Mouse (Mus musculus): ENCODE measurements at regions not wholly inside any gene's neighbourhood (a gene's known extent, or its start where the extent isn't known, plus 50 kb on each side); places are given as distances from the start of the nearest gene placed in this dataset.
A peak's percentile ranks its signal among the peaks of the same experiment; 100 is the strongest.

- no peak overlapping the region for H3K27ac ChIP-seq (ENCODE audit: low read length)
- H3K9ac ChIP-seq (ENCODE audit: low read depth, low read length) = no peak overlapping the region
- 95% methylated on average over 8 of the region's 8 CpGs for WGBS
- no peaks in the 10 kb centered on the region for H3K36me3 ChIP-seq (ENCODE audit: control insufficient read depth, insufficient read depth, low read length)
- H3K4me2 ChIP-seq (ENCODE audit: low read length) = no peak overlapping the region
- no peaks in the 10 kb centered on the region for H3K27me3 ChIP-seq (ENCODE audit: control insufficient read depth, insufficient read depth, low read depth, low read length)
- H3K4me3 ChIP-seq (ENCODE audit: low read depth, low read length) = no peak overlapping the region
- H3K4me1 ChIP-seq (ENCODE audit: control insufficient read depth, insufficient read depth, low read length) = peaks cover 3% of the 10 kb centered on the region
- ATAC-seq = no peak
- no peaks in the 10 kb centered on the region for H3K9me3 ChIP-seq (replicated peaks; ENCODE audit: control insufficient read depth, low read length, poor library complexity, severe bottlenecking)
These were observed 144.6 kb downstream of the Enc1 start for GRCm38 (mm10) chr13:97385531-97385930.

GRCm38 (mm10) chr13:97384091-97384777 lies 143.3 kb downstream of the Enc1 start:
- Histone ChIP-seq H3K27ac (ENCODE audit: low read length) (no peak overlapping the region), H3K27me3 (ENCODE audit: control insufficient read depth, insufficient read depth, low read depth, low read length) (no peaks in the 10 kb centered on the region), H3K9ac (ENCODE audit: low read depth, low read length) (no peak overlapping the region), H3K9me3 (replicated peaks; ENCODE audit: control insufficient read depth, low read length, poor library complexity, severe bottlenecking) (no peaks in the 10 kb centered on the region), H3K4me3 (ENCODE audit: low read depth, low read length) (no peak overlapping the region), H3K4me1 (ENCODE audit: control insufficient read depth, insufficient read depth, low read length) (no peaks in the 10 kb centered on the region), H3K36me3 (ENCODE audit: control insufficient read depth, insufficient read depth, low read length) (no peaks in the 10 kb centered on the region), H3K4me2 (ENCODE audit: low read length) (no peak overlapping the region)
- 79% methylated on average over 16 of the region's 16 CpGs for WGBS
- ATAC-seq = no peak

- ATAC-seq = no peak
- H3K36me3 ChIP-seq (ENCODE audit: control insufficient read depth, insufficient read depth, low read length) = no peaks in the 10 kb centered on the region
- no peaks in the 10 kb centered on the region for H3K9me3 ChIP-seq (replicated peaks; ENCODE audit: control insufficient read depth, low read length, poor library complexity, severe bottlenecking)
- no peak overlapping the region for H3K4me3 ChIP-seq (ENCODE audit: low read depth, low read length)
- no peak overlapping the region for H3K4me2 ChIP-seq (ENCODE audit: low read length)
- no peaks in the 10 kb centered on the region for H3K4me1 ChIP-seq (ENCODE audit: control insufficient read depth, insufficient read depth, low read length)
- no peak overlapping the region for H3K9ac ChIP-seq (ENCODE audit: low read depth, low read length)
- H3K27ac ChIP-seq (ENCODE audit: low read length) = no peak overlapping the region
- 65% methylated on average over 4 of the region's 4 CpGs for WGBS
- no peaks in the 10 kb centered on the region for H3K27me3 ChIP-seq (ENCODE audit: control insufficient read depth, insufficient read depth, low read depth, low read length)
These were observed 142.4 kb downstream of the Enc1 start for GRCm38 (mm10) chr13:97383351-97383750.

- H3K27me3 ChIP-seq (ENCODE audit: control insufficient read depth, insufficient read depth, low read depth, low read length) = no peaks in the 10 kb centered on the region
- no peaks in the 10 kb centered on the region for H3K36me3 ChIP-seq (ENCODE audit: control insufficient read depth, insufficient read depth, low read length)
- H3K27ac ChIP-seq (ENCODE audit: low read length) = no peak overlapping the region
- H3K4me2 ChIP-seq (ENCODE audit: low read length) = no peak overlapping the region
- H3K4me1 ChIP-seq (ENCODE audit: control insufficient read depth, insufficient read depth, low read length) = peaks cover 16% of the 10 kb centered on the region
- WGBS = 87% methylated on average over 11 of the region's 11 CpGs
- H3K9me3 ChIP-seq (replicated peaks; ENCODE audit: control insufficient read depth, low read length, poor library complexity, severe bottlenecking) = no peaks in the 10 kb centered on the region
- no peak overlapping the region for H3K9ac ChIP-seq (ENCODE audit: low read depth, low read length)
- no peak for ATAC-seq
- H3K4me3 ChIP-seq (ENCODE audit: low read depth, low read length) = no peak overlapping the region
These were observed 139.5 kb downstream of the Enc1 start for GRCm38 (mm10) chr13:97380366-97380765.

GRCm38 (mm10) chr13:97376232-97376523 lies 135.3 kb downstream of the Enc1 start:
- 0 out of 2 replicates have a peak, but pooled peaks have one; percentile 25 for ATAC-seq
- Histone ChIP-seq H3K9ac (ENCODE audit: low read depth, low read length) (no peak overlapping the region), H3K4me3 (ENCODE audit: low read depth, low read length) (no peak overlapping the region), H3K4me2 (ENCODE audit: low read length) (no peak overlapping the region), H3K27me3 (ENCODE audit: control insufficient read depth, insufficient read depth, low read depth, low read length) (no peaks in the 10 kb centered on the region), H3K27ac (ENCODE audit: low read length) (peak overlapping the region; percentile 13; the same call in 1 of the 2 replicates), H3K9me3 (replicated peaks; ENCODE audit: control insufficient read depth, low read length, poor library complexity, severe bottlenecking) (no peaks in the 10 kb centered on the region), H3K4me1 (ENCODE audit: control insufficient read depth, insufficient read depth, low read length) (peaks cover 17% of the 10 kb centered on the region), H3K36me3 (ENCODE audit: control insufficient read depth, insufficient read depth, low read length) (no peaks in the 10 kb centered on the region)
- 78% methylated on average over 6 of the region's 6 CpGs for WGBS

- no peaks in the 10 kb centered on the region for H3K9me3 ChIP-seq (replicated peaks; ENCODE audit: control insufficient read depth, low read length, poor library complexity, severe bottlenecking)
- H3K27ac ChIP-seq (ENCODE audit: low read length) = peak overlapping the region; percentile 13; the same call in 1 of the 2 replicates
- no peaks in the 10 kb centered on the region for H3K36me3 ChIP-seq (ENCODE audit: control insufficient read depth, insufficient read depth, low read length)
- 0 out of 2 replicates have a peak, but pooled peaks have one; percentile 28 for ATAC-seq
- H3K27me3 ChIP-seq (ENCODE audit: control insufficient read depth, insufficient read depth, low read depth, low read length) = no peaks in the 10 kb centered on the region
- 37% methylated on average over 14 of the region's 14 CpGs for WGBS
- H3K4me1 ChIP-seq (ENCODE audit: control insufficient read depth, insufficient read depth, low read length) = peaks cover 17% of the 10 kb centered on the region
- no peak overlapping the region for H3K9ac ChIP-seq (ENCODE audit: low read depth, low read length)
- no peak overlapping the region for H3K4me3 ChIP-seq (ENCODE audit: low read depth, low read length)
- no peak overlapping the region for H3K4me2 ChIP-seq (ENCODE audit: low read length)
These were observed 134.8 kb downstream of the Enc1 start for GRCm38 (mm10) chr13:97375501-97376231.

- no peak for ATAC-seq
- Histone ChIP-seq H3K27me3 (ENCODE audit: control insufficient read depth, insufficient read depth, low read depth, low read length) (no peaks in the 10 kb centered on the region), H3K9me3 (replicated peaks; ENCODE audit: control insufficient read depth, low read length, poor library complexity, severe bottlenecking) (no peaks in the 10 kb centered on the region), H3K27ac (ENCODE audit: low read length) (no peak overlapping the region), H3K9ac (ENCODE audit: low read depth, low read length) (no peak overlapping the region), H3K4me3 (ENCODE audit: low read depth, low read length) (no peak overlapping the region), H3K4me1 (ENCODE audit: control insufficient read depth, insufficient read depth, low read length) (peaks cover 17% of the 10 kb centered on the region), H3K36me3 (ENCODE audit: control insufficient read depth, insufficient read depth, low read length) (no peaks in the 10 kb centered on the region), H3K4me2 (ENCODE audit: low read length) (no peak overlapping the region)
- WGBS = 42% methylated on average over 7 of the region's 7 CpGs
These were observed 131.4 kb downstream of the Enc1 start for GRCm38 (mm10) chr13:97372348-97372747.

GRCm38 (mm10) chr13:97371200-97371599 lies 130.3 kb downstream of the Enc1 start:
- Histone ChIP-seq H3K4me3 (ENCODE audit: low read depth, low read length) (no peak overlapping the region), H3K27me3 (ENCODE audit: control insufficient read depth, insufficient read depth, low read depth, low read length) (no peaks in the 10 kb centered on the region), H3K36me3 (ENCODE audit: control insufficient read depth, insufficient read depth, low read length) (no peaks in the 10 kb centered on the region), H3K9ac (ENCODE audit: low read depth, low read length) (no peak overlapping the region), H3K4me1 (ENCODE audit: control insufficient read depth, insufficient read depth, low read length) (peaks cover 9% of the 10 kb centered on the region), H3K4me2 (ENCODE audit: low read length) (no peak overlapping the region), H3K27ac (ENCODE audit: low read length) (no peak overlapping the region), H3K9me3 (replicated peaks; ENCODE audit: control insufficient read depth, low read length, poor library complexity, severe bottlenecking) (no peaks in the 10 kb centered on the region)
- WGBS = 85% methylated on average over 3 of the region's 3 CpGs
- no peak for ATAC-seq

GRCm38 (mm10) chr13:97366723-97367122 lies 125.8 kb downstream of the Enc1 start:
- Histone ChIP-seq H3K27ac (ENCODE audit: low read length) (no peak overlapping the region), H3K36me3 (ENCODE audit: control insufficient read depth, insufficient read depth, low read length) (no peaks in the 10 kb centered on the region), H3K9me3 (replicated peaks; ENCODE audit: control insufficient read depth, low read length, poor library complexity, severe bottlenecking) (no peaks in the 10 kb centered on the region), H3K27me3 (ENCODE audit: control insufficient read depth, insufficient read depth, low read depth, low read length) (no peaks in the 10 kb centered on the region), H3K4me1 (ENCODE audit: control insufficient read depth, insufficient read depth, low read length) (no peaks in the 10 kb centered on the region), H3K4me3 (ENCODE audit: low read depth, low read length) (no peak overlapping the region), H3K4me2 (ENCODE audit: low read length) (no peak overlapping the region), H3K9ac (ENCODE audit: low read depth, low read length) (no peak overlapping the region)
- 87% methylated on average over 8 of the region's 8 CpGs for WGBS
- ATAC-seq = no peak

Data from midbrain, embryonic 16.5 days (tissue).